Mouse (Mus musculus): Measurements from ENCODE around the gene Slc22a15.

DNA sequence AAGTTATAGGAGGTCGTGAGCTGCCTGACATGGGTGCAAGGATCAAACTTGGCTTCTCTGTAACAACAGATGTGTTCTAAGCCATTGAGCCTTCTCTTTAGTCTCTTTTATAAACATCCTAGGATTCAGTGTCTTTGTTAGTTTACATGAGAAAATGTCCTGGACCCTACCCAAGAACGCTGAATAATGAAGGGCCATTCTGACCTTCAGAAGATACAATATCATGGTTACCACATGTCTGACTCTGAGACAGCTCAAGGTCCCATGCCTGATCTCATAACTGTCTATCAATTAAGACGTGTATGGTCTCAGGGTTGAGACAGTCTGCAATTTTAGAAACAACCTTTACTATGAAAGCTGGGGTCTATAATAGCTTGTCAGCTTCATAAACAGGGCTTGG is 62.4 kb downstream of the Slc22a15 start:
- TF ChIP-seq POLR2A (IDR thresholded peaks at IDR 0.05; ENCODE audit: control insufficient read depth, extremely low read depth, insufficient read depth, low read length, poor library complexity): no peak
- no peak for TF ChIP-seq CTCF (IDR thresholded peaks at IDR 0.05; ENCODE audit: borderline replicate concordance, control insufficient read depth, extremely low read depth, insufficient read depth, low read length, poor library complexity)
